Comparison of ENCODE assay signal across 8 mouse cellular contexts in genomic region chr7:16895000-16895399, GRCm38 (mm10). TPM values are rescaled to one million over a fixed set of nuclear protein-coding genes. Genes with fewer than 3 reads are reported as not detected.
DNase-seq lines count a peak whose midpoint lies in the region; ATAC-seq lines count a peak whose summit lies in the region.

No protein-coding gene starts in this region.

- peak overlapping the region; percentile 50; the same call in 1 of the 2 replicates for H3K9ac ChIP-seq in hindbrain, embryonic 16.5 days (ENCODE audit: low read depth, low read length)
- H3K9ac ChIP-seq in limb, embryonic 13.5 days, result peak overlapping the region; percentile 50; the same call in 1 of the 2 replicates
- no peak overlapping the region; the same call in 1 of the 2 replicates for H3K9ac ChIP-seq in midbrain, embryonic 14.5 days (replicated peaks; ENCODE audit: low read length)

- peaks cover 8% of the 10 kb centered on the region for H3K27me3 ChIP-seq in hindbrain, embryonic 16.5 days (replicated peaks; ENCODE audit: control insufficient read depth, insufficient read depth, low read length)
- no peaks in the 10 kb centered on the region for H3K27me3 ChIP-seq in limb, embryonic 13.5 days
- H3K27me3 ChIP-seq in midbrain, embryonic 14.5 days (ENCODE audit: control insufficient read depth, insufficient read depth, low read length), result 0 out of 2 replicates have a peak, but pooled peaks cover 8% of the 10 kb centered on the region
- peaks cover 1% of the 10 kb centered on the region; the same call in 1 of the 2 replicates for H3K27me3 ChIP-seq in splenic B cell, adult 2 months (ENCODE audit: control insufficient read depth, insufficient read depth, low read length, poor library complexity, severe bottlenecking)

- peak overlapping the region; percentile 56 for H3K4me2 ChIP-seq in hindbrain, embryonic 16.5 days (ENCODE audit: low read length)
- H3K4me2 ChIP-seq in limb, embryonic 13.5 days (replicated peaks), result peak overlapping the region; percentile 76
- peak overlapping the region; percentile 46 for H3K4me2 ChIP-seq in midbrain, embryonic 14.5 days (ENCODE audit: low read length)

- under 1% methylated on average over 24 of the region's 24 CpGs for whole genome bisulfite sequencing in hindbrain, embryonic 16.5 days
- under 1% methylated on average over 24 of the region's 24 CpGs for WGBS in limb, embryonic 13.5 days
- under 1% methylated on average over 24 of the region's 24 CpGs for WGBS in midbrain, embryonic 14.5 days

- H3K27ac ChIP-seq in hindbrain, embryonic 16.5 days (ENCODE audit: low read depth, low read length), result no peak overlapping the region
- H3K27ac ChIP-seq in limb, embryonic 13.5 days, result no peak overlapping the region
- H3K27ac ChIP-seq in midbrain, embryonic 14.5 days (replicated peaks; ENCODE audit: low read depth, low read length), result peak overlapping the region; percentile 63

- peaks cover 21% of the 10 kb centered on the region for H3K4me1 ChIP-seq in hindbrain, embryonic 16.5 days (ENCODE audit: control insufficient read depth, insufficient read depth, low read depth, low read length)
- peaks cover 58% of the 10 kb centered on the region for H3K4me1 ChIP-seq in limb, embryonic 13.5 days
- peaks cover 11% of the 10 kb centered on the region; the same call in 1 of the 2 replicates for H3K4me1 ChIP-seq in midbrain, embryonic 14.5 days (ENCODE audit: control insufficient read depth, insufficient read depth, low read length)

- no peaks in the 10 kb centered on the region for H3K36me3 ChIP-seq in hindbrain, embryonic 16.5 days (ENCODE audit: control insufficient read depth, insufficient read depth, low read length)
- H3K36me3 ChIP-seq in limb, embryonic 13.5 days, result peaks cover 7% of the 10 kb centered on the region
- no peaks in the 10 kb centered on the region for H3K36me3 ChIP-seq in midbrain, embryonic 14.5 days (ENCODE audit: control insufficient read depth, insufficient read depth, low read length)
- no peaks in the 10 kb centered on the region for H3K36me3 ChIP-seq in splenic B cell, adult 2 months (ENCODE audit: control insufficient read depth, insufficient read depth, low read length, poor library complexity, severe bottlenecking)

- ATAC-seq in hindbrain, embryonic 16.5 days, result peak; percentile 38
- ATAC-seq in limb, embryonic 13.5 days (ENCODE audit: low FRiP score, low read depth), result peak; percentile 5; the same call in 1 of the 2 replicates
- peak; percentile 59 for ATAC-seq in midbrain, embryonic 14.5 days (ENCODE audit: low FRiP score, low TSS enrichment)

- no peaks in the 10 kb centered on the region for H3K9me3 ChIP-seq in hindbrain, embryonic 16.5 days (ENCODE audit: control insufficient read depth, low read length)
- no peaks in the 10 kb centered on the region for H3K9me3 ChIP-seq in limb, embryonic 13.5 days
- H3K9me3 ChIP-seq in midbrain, embryonic 14.5 days (ENCODE audit: control insufficient read depth, low read length), result no peaks in the 10 kb centered on the region

- peak; percentile 72 for DNase-seq in ovary, postnatal 36 days (ENCODE audit: low spot score)
- DNase-seq in ovary, adult 18-20 months (ENCODE audit: low spot score), result no peak
- DNase-seq in cerebellum, postnatal 25 days, result peak; percentile 90 to 92
- peak; percentile 59 to 65 for DNase-seq in gastrocnemius, adult 8-10 months (ENCODE audit: low spot score in 2 of 2)
- peak; percentile 85 for DNase-seq in midbrain, embryonic 14.5 days
- peak; percentile 74 for DNase-seq in splenic B cell, adult 2 months (ENCODE audit: low read depth, low spot score)

- H3K4me3 ChIP-seq in hindbrain, embryonic 16.5 days (ENCODE audit: low read length), result peak overlapping the region; percentile 19
- H3K4me3 ChIP-seq in limb, embryonic 13.5 days, result peak overlapping the region; percentile 33
- H3K4me3 ChIP-seq in midbrain, embryonic 14.5 days (replicated peaks; ENCODE audit: low read depth, low read length), result peak overlapping the region; percentile 9; the same call in 1 of the 2 replicates

RNA-seq across cellular contexts. Expression of gene Gng8, which starts 3.4 kb away (rescaled TPM):
- total RNA-seq in gastrocnemius, adult 8-10 months (2022), result under 1 TPM in 1 of 4 experiments, not detected in 3; 0.36 TPM
- polyA plus RNA-seq in hindbrain, embryonic 16.5 days (2015; fragmentation: Nextera tagmentation; extraction: Ambion mirVana), result 1.5 and 1.6 TPM in 2 replicates
- 15.4 and 16.0 TPM in 2 replicates for polyA plus RNA-seq in limb, embryonic 13.5 days (2015; fragmentation: Nextera tagmentation; extraction: Ambion mirVana)
- polyA plus RNA-seq in midbrain, embryonic 14.5 days (2014; fragmentation: Nextera tagmentation; extraction: Ambion mirVana), result 11.7 and 17.2 TPM in 2 replicates

RNA-seq across cellular contexts. Expression of gene Ptgir, which starts 11.3 kb away (rescaled TPM):
- total RNA-seq in gastrocnemius, adult 8-10 months (2022), result under 1 TPM; 0.62 to 0.97 (median 0.93) TPM
- polyA plus RNA-seq in hindbrain, embryonic 16.5 days (2015; fragmentation: Nextera tagmentation; extraction: Ambion mirVana), result 0.14 and 0.26 TPM in 2 replicates
- polyA plus RNA-seq in limb, embryonic 13.5 days (2015; fragmentation: Nextera tagmentation; extraction: Ambion mirVana), result 2.0 TPM in 2 replicates
- 0.16 and 0.30 TPM in 2 replicates for polyA plus RNA-seq in midbrain, embryonic 14.5 days (2014; fragmentation: Nextera tagmentation; extraction: Ambion mirVana)

RNA-seq across cellular contexts. Expression of gene Dact3, which starts 19.9 kb away (rescaled TPM):
- 1 to 10 TPM in 2 of 4 experiments, under 1 TPM in 2; 0.87 to 1.4 (median 1.1) TPM for total RNA-seq in gastrocnemius, adult 8-10 months (2022)
- 2.9 and 3.5 TPM in 2 replicates for polyA plus RNA-seq in hindbrain, embryonic 16.5 days (2015; fragmentation: Nextera tagmentation; extraction: Ambion mirVana)
- 5.1 and 6.1 TPM in 2 replicates for polyA plus RNA-seq in limb, embryonic 13.5 days (2015; fragmentation: Nextera tagmentation; extraction: Ambion mirVana)
- 4.9 and 6.2 TPM in 2 replicates for polyA plus RNA-seq in midbrain, embryonic 14.5 days (2014; fragmentation: Nextera tagmentation; extraction: Ambion mirVana)

RNA-seq across cellular contexts. Expression of gene Calm3, which starts 28.9 kb away (rescaled TPM):
- total RNA-seq in gastrocnemius, adult 8-10 months (2022), result 100 to 1,000 TPM; 386 to 534 (median 424) TPM
- polyA plus RNA-seq in hindbrain, embryonic 16.5 days (2015; fragmentation: Nextera tagmentation; extraction: Ambion mirVana), result 419 and 442 TPM in 2 replicates
- 103 and 115 TPM in 2 replicates for polyA plus RNA-seq in limb, embryonic 13.5 days (2015; fragmentation: Nextera tagmentation; extraction: Ambion mirVana)
- polyA plus RNA-seq in midbrain, embryonic 14.5 days (2014; fragmentation: Nextera tagmentation; extraction: Ambion mirVana), result 494 and 652 TPM in 2 replicates

RNA-seq across cellular contexts. Expression of gene Pnmal2, which starts 49.5 kb away (rescaled TPM):
- total RNA-seq in gastrocnemius, adult 8-10 months (2022), result under 1 TPM; 0.24 to 0.76 (median 0.41) TPM
- 143 and 146 TPM in 2 replicates for polyA plus RNA-seq in hindbrain, embryonic 16.5 days (2015; fragmentation: Nextera tagmentation; extraction: Ambion mirVana)
- 22.7 and 23.4 TPM in 2 replicates for polyA plus RNA-seq in limb, embryonic 13.5 days (2015; fragmentation: Nextera tagmentation; extraction: Ambion mirVana)
- polyA plus RNA-seq in midbrain, embryonic 14.5 days (2014; fragmentation: Nextera tagmentation; extraction: Ambion mirVana), result 115 and 116 TPM in 2 replicates

Comparison
In these comparisons a context has a peak if more than half of its experiments do, and no peak if none do; other contexts are left out.
1. ATAC-seq: peak in every context shown above with its lines; median percentile 59 in midbrain, embryonic 14.5 days; 38 in hindbrain, embryonic 16.5 days; 5 in limb, embryonic 13.5 days.